Mouse (Mus musculus) bone marrow macrophage, adult 2 months (primary cell): Measurements from ENCODE around the gene Gm9. TPM values are rescaled to one million over a fixed set of nuclear protein-coding genes. Genes with fewer than 3 reads are reported as not detected.
"Not testable (repeated sequence)": the region's sequence is repeated elsewhere in the genome, so short reads cannot be mapped to it uniquely, and the experiment has no call there.

Experiments
- H3K27ac ChIP-seq: 2 replicates; pipeline ENCODE4 v1.5.1; 2012; ENCODE audit warnings: low read depth, low read length; ENCODE audit not compliant: insufficient read depth
- H3K4me1 ChIP-seq: 2 replicates; pipeline ENCODE4 v1.6.1; 2012; ENCODE audit warnings: low read length; ENCODE audit not compliant: control insufficient read depth, insufficient read depth
- H3K4me3 ChIP-seq: 2 replicates; pipeline ENCODE4 v1.5.1; 2012; ENCODE audit warnings: mild to moderate bottlenecking, low read length, moderate library complexity; ENCODE audit not compliant: insufficient read depth
- CTCF ChIP-seq: IDR thresholded peaks from 2 replicates; pipeline ENCODE4 v1.5.1; 2012; ENCODE audit warnings: low read depth, mild to moderate bottlenecking, low read length, moderate library complexity
- POLR2A ChIP-seq: IDR thresholded peaks from 2 replicates; pipeline ENCODE4 v1.6.1; 2012; ENCODE audit warnings: mild to moderate bottlenecking, low read depth, low read length, borderline replicate concordance
- polyA plus RNA-seq: library from polyadenylated mRNA; stranded (reverse); fragments of >200 nt; gene quantifications from 2 replicates; pipeline ENCODE4 v1.2.4, GENCODE M21; 2012; ENCODE audit not compliant: missing spikeins, insufficient read depth, insufficient read length

Gm9 gene
- not detected in 2 replicates for polyA plus RNA-seq

DNA sequence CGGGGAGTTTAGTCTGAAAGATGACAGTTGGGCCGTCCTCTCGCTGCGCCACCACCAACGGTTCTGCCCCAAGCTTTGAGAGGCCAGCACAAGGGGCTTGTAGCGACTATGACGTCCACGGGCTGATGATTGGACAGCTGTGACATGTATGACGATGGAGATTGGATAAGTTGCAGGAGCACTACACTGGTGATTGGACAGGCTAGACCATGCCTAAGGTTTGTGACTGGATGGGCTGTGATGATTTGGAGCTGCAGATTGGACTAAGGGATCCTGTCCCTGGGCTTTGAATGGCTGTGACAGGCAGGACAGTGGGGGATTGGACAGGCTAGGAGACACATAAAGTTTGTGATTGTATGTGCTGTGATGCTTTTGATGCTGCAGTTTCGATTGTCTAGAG is at the start of gene Gm9:
Gm9 (minus strand) TSS at position 101 of the 400 bp plus-strand sequence.
- H3K27ac ChIP-seq, result no peak within 1 kb of the TSS
- no peaks in the 10 kb centered on the region; the same call in 1 of the 2 replicates for H3K4me1 ChIP-seq
- TF ChIP-seq CTCF, result no peak
- TF ChIP-seq POLR2A, result no peak
- no peak within 1 kb of the TSS for H3K4me3 ChIP-seq

DNA sequence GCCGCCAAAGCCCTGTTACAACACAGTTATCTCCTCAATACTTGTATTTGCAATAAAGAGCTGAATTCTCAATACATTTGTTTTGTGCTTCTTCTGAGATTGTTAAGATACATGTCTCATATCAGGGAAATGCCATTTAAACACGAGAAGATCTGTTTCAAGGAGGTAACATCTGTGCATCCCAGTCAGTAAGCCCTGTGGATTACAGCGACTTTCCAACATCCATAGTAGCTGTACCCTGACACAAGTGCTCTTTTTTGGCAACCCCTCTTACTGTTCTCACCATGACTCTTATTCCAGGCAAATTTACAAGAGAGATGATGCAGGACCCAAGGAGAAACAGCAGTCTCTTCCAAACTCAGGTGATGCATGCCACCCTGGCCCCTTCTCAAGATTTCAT is 38.8 kb upstream of the Gm9 start, which contains the start of gene Rhox3a:
Rhox3a (plus strand) TSS at position 301 of the 400 bp plus-strand sequence.
- H3K4me1 ChIP-seq, H3K27ac ChIP-seq, H3K4me3 ChIP-seq: not testable (repeated sequence)

DNA sequence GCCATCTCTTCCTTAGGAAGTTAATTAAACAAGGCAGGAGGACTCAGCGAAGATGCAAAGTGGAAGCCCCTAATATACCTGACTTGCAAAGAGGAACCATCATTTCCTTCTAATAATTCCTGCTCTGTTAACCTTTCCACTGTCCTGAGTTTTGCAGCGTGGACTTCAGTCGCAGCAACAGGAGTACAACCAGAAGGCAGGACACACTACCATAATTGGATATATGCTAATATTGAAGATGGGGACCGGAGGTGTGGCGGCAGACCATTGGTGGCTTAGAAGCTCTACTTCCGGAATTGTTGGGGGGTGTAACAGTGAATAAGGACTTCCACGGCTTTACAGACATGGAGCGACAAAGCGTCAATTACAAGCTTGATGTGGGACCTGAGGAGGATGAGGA is 33.8 kb upstream of the Gm9 start, which contains the start of gene Rhox2a:
Rhox2a (plus strand) TSS at position 301 of the 400 bp plus-strand sequence.
- not testable (repeated sequence) for H3K4me1 ChIP-seq, H3K4me3 ChIP-seq, H3K27ac ChIP-seq

DNA sequence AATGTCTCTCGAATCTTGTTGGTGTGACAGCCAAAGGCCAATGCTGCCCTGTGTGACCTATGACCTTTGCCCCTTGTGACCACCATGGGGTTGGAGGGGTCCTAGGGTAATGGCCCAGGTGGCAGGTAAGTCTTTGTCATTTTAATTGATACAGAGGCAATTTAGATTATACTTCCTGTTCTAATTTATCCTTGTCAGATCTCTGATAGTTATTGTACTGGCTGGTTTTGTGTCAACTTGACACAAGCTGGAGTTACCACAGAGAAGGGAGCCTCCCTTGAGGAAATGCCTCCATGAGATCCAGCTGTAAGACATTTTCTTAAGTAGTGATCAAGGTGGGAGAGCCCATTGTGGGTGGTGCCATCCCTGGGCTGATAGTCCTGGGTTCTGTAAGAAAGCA is 11.3 kb upstream of the Gm9 start, which contains the start of gene Rhox1:
Rhox1 (minus strand) TSS at position 101 of the 400 bp plus-strand sequence.
- H3K4me3 ChIP-seq, H3K4me1 ChIP-seq: not testable (repeated sequence)

DNA sequence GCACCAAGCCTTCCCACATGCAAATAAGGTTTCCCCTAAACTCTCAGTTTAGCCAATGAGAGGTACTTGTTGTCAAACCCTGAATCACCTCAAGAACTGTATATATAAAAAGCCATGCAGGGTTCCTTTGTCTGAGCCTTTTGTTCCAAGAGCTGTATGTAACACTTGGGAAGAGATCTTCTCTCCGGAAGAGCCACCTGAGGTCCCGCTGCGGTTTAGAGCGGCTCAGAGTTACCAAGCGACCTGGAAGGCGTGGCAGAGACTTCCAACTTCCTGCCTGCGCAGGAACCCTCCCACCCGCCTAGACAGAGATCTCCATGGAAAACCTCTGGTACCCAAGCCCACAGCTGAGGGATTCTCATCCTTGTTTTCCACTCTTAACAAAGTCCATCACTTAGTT is 12.2 kb downstream of the Gm9 start:
- H3K4me3 ChIP-seq, result no peak overlapping the region
- TF ChIP-seq POLR2A (no peak), CTCF (no peak)
- H3K27ac ChIP-seq, result no peak overlapping the region
- H3K4me1 ChIP-seq, result no peaks in the 10 kb centered on the region

More for the DNA sequence above, 11.3 kb upstream of the Gm9 start, which contains the start of gene Rhox1:
- not testable (repeated sequence) for H3K27ac ChIP-seq

DNA sequence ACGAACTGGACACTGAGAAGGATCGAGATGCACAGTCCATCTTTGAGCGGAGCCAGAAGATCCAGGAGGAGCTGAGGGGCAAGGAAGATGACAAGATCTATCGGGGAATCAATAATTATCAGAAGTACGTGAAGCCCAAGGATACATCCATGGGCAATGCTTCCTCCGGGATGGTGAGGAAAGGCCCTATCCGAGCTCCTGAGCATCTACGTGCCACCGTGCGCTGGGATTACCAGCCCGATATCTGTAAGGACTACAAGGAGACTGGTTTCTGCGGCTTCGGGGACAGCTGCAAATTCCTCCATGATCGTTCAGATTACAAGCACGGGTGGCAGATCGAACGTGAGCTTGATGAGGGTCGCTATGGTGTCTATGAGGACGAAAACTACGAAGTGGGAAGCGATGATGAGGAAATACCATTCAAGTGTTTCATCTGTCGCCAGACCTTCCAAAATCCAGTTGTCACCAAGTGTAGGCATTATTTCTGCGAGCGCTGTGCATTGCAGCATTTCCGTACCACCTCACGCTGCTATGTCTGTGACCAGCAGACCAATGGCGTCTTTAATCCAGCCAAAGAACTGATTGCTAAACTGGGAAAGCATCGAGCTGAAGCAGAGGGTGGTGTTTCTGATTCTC is 19.0 kb downstream of the Gm9 start:
- peaks cover 4% of the 10 kb centered on the region for H3K4me1 ChIP-seq
- peak overlapping the region; percentile 64 for H3K4me3 ChIP-seq
- no peak for TF ChIP-seq CTCF
- TF ChIP-seq POLR2A, result no peak
- H3K27ac ChIP-seq, result peak overlapping the region; percentile 15; the same call in 1 of the 2 replicates

DNA sequence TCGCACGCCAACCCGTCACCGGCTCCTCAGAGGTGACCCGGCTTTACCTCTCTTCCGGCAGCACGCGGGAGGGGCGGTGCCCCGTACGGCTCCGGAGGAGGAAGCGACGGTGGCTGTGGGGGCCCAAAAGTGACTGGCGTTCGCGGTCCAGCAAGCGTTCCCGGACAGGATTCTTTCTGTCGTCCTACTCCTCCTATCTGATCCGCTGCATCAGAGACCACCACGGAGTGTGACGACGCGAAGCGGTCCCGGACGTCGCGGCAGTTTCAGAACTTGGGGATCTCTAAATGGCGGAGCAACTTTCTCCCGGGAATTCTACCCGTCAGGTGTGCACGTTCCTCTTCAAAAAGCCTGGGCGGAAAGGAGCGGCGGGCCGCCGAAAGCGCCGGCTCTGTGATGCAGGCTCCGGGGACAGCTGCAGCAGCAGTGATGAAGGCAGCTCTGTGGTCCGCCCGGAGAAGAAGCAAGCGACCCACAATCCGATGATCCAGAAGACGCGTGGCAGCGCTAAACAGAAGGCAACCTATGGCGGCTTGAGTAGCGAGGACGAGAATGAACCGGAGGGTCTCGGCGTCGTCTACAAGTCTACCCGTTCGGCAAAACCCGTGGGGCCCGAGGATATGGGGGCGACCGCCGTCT is 19.6 kb downstream of the Gm9 start, which contains the start of the genes Ndufa1 and Rnf113a1:
Ndufa1 (minus strand) TSS at position 59 of the 639 bp plus-strand sequence.
Rnf113a1 (plus strand) TSS at position 141 of the 639 bp plus-strand sequence.
- Histone ChIP-seq H3K27ac (peak within 1 kb of the TSS; percentile 15), H3K4me3 (peak within 1 kb of the TSS; percentile 64), H3K4me1 (peaks cover 4% of the 10 kb centered on the region)
- no peak for TF ChIP-seq CTCF
- TF ChIP-seq POLR2A, result no peak

DNA sequence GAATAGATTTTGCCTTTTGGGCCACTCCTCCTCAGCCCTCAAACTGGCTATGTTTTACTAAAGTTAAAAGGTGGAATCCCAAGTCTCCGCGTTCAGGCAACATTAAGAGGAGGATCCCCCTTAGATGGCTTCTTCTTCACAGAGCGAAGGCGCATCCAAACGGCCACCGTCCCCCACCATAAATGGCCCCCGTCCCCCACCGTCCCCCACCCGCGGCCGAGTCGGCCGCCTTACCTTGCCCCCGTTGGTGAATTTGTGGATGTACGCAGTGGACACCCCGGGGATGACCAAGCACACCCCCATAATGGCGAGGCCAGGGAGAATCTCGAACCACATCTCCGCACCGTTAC is 20.1 kb downstream of the Gm9 start:
- no peak for TF ChIP-seq CTCF
- no peak for TF ChIP-seq POLR2A
- H3K27ac ChIP-seq, result no peak overlapping the region

DNA sequence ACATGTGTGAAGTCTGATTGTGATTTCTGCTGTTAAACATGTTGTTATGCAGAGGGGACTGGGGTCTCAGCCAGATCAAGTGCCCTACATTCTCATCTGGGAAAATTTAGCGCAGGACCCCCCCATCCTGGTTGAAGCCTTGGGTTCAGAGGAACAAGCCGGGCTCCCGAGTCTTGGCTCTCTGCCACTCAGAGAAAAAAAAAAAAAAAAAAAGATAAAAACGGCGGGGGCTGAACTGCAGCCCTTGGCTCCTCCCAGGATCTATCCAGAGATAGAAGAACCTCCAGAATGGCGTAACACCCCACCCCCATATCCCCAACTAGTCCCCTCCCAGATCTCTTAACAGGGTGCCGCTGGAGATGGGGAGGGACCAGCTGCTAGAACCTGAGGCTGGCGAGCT is 26.4 kb downstream of the Gm9 start:
- not testable (repeated sequence) for H3K4me1 ChIP-seq, H3K27ac ChIP-seq, H3K4me3 ChIP-seq

More for the DNA sequence above, 20.1 kb downstream of the Gm9 start:
- Histone ChIP-seq H3K4me1 (peaks cover 4% of the 10 kb centered on the region), H3K4me3 (peak overlapping the region; percentile 64)

DNA sequence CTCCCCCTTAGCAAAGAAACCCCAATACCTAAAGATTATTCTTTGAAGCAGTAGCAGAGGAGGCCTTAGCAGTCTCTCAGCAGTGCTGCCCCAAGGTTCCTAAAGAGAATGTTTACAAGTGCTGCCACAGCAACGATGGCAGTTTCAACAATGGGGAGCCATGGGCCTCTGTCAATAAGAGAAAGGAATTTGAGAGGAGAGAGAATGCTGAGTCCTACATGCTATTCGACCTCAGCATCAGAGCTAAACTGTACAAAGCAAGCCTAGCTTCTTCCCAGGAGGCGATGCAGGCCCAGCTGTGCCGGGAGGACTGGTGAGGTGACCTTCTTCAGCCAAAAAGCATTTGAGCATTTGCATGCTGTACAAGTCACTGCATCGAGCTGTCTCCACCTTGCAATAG is 42.1 kb downstream of the Gm9 start, which contains the start of gene Akap14:
Akap14 (minus strand) TSS at position 101 of the 400 bp plus-strand sequence.
- Histone ChIP-seq H3K4me3 (no peak within 1 kb of the TSS), H3K4me1 (no peaks in the 10 kb centered on the region), H3K27ac (no peak within 1 kb of the TSS)
- TF ChIP-seq POLR2A (no peak), CTCF (no peak)

DNA sequence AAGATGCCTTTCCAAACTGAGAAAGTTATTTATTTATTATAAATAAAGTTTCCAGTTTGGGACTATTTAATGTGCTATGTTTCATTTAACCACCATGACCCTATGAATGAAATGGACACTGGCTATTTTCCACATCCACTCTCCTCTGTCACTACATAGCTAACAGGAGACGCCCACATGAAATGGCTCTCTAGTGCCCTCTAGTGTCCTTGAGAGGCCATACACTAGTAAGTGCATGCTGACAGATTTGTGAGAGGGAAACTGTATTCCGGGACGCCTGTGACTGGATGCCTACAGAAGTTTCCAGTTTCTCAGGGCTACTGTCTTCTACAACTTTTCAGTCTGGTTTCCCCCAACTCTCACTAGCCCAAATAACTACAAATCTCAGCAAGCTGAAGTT is 43.8 kb downstream of the Gm9 start:
- H3K4me1 ChIP-seq, result no peaks in the 10 kb centered on the region
- TF ChIP-seq POLR2A, result no peak
- TF ChIP-seq CTCF, result no peak
- H3K4me3 ChIP-seq, result no peak overlapping the region
- H3K27ac ChIP-seq, result no peak overlapping the region
